Mouse (Mus musculus) ES-Bruce4 (cell line): Measurements from ENCODE around the gene Olfr690.

Source experiments
- CTCF ChIP-seq: IDR thresholded peaks from one replicate; pipeline ENCODE4 v1.8.1; 2011; ENCODE audit warnings: low read depth, low read length
- EP300 ChIP-seq: IDR thresholded peaks from 2 replicates; pipeline ENCODE4 v1.6.1; 2011; ENCODE audit warnings: low read depth, low read length; ENCODE audit not compliant: insufficient read depth
- POLR2A ChIP-seq: IDR thresholded peaks from one replicate; pipeline ENCODE4 v1.8.1; 2011; ENCODE audit warnings: low read length; ENCODE audit not compliant: insufficient read depth

DNA sequence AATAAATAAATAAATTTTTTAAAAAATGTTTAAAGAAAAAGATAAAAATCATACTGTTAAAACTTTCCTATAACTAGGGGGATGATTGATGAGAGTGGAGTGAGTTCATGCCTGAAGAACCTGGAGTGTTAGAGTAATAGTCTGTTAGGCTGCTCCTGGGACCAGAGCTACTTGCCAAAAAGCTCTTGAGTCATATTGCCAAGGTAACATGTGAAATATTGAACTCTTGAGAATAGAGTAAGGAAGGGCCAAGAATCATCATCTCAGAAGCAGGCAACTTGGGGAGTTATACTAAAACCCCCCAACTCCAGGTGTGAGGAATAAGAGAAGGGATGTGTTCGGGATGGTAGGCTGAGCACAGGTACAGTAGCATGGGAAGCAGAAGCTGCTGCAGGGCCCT lies 23.0 kb downstream of the Olfr690 start, which contains the start of gene Olfr689:
- TF ChIP-seq EP300 (no peak), POLR2A (no peak), CTCF (no peak)
